Mouse (Mus musculus): ENCODE measurements around the gene Ncaph2. TPM values are rescaled to one million over a fixed set of nuclear protein-coding genes. Genes with fewer than 3 reads are reported as not detected.

The Ncaph2 gene
- 131 TPM for polyA plus RNA-seq (2017; shearing (Covaris generic))

GRCm38 (mm10) chr15:89355241-89356187, at the start of gene Ncaph2, which contains the start of gene Lmf2:
Ncaph2 (plus strand) TSS chr15:89355719.
Lmf2 (minus strand) TSS chr15:89355659.

GRCm38 (mm10) chr15:89315190-89315731, 40.3 kb upstream of the Ncaph2 start, which contains the start of gene Sbf1:
Sbf1 (minus strand) TSS chr15:89315311.

GRCm38 (mm10) chr15:89322670-89323522, 32.6 kb upstream of the Ncaph2 start, which contains the start of gene Adm2:
Adm2 (plus strand) TSS chr15:89322720.

GRCm38 (mm10) chr15:89334271-89334670, 21.2 kb upstream of the Ncaph2 start, which contains the start of gene Miox:
Miox (plus strand) TSS chr15:89334398.

GRCm38 (mm10) chr15:89373762-89374248, 18.3 kb downstream of the Ncaph2 start, which contains the start of gene Sco2:
Sco2 (minus strand) TSS chr15:89373846.

GRCm38 (mm10) chr15:89376957-89377356, 21.4 kb downstream of the Ncaph2 start, which contains the start of gene Tymp:
Tymp (minus strand) TSS chr15:89377039.

GRCm38 (mm10) chr15:89378831-89379401, 23.4 kb downstream of the Ncaph2 start, which contains the start of gene Odf3b:
Odf3b (minus strand) TSS chr15:89379282.

GRCm38 (mm10) chr15:89384617-89385016, 29.1 kb downstream of the Ncaph2 start, which contains the start of gene Klhdc7b:
Klhdc7b (plus strand) TSS chr15:89384917.

GRCm38 (mm10) chr15:89410118-89410517, 54.6 kb downstream of the Ncaph2 start, which contains the start of gene Syce3:
Syce3 (minus strand) TSS chr15:89410503.

Other genes with a start within 250 kb of the Ncaph2 start
- 21.5 TPM for gene Tubgcp6, start 232.6 kb upstream of the Ncaph2 start, polyA plus RNA-seq (2017; shearing (Covaris generic))
- 33.4 TPM for gene Hdac10, start 227.0 kb upstream of the Ncaph2 start, polyA plus RNA-seq (2017; shearing (Covaris generic))
- gene Mapk12, start 215.0 kb upstream of the Ncaph2 start, polyA plus RNA-seq (2017; shearing (Covaris generic)): 6.1 TPM
- 34.8 TPM for gene Mapk11, start 206.1 kb upstream of the Ncaph2 start, polyA plus RNA-seq (2017; shearing (Covaris generic))
- gene Plxnb2, start 174.9 kb upstream of the Ncaph2 start, polyA plus RNA-seq (2017; shearing (Covaris generic)): 0.76 TPM
- 42.0 TPM for gene Dennd6b, start 159.2 kb upstream of the Ncaph2 start, polyA plus RNA-seq (2017; shearing (Covaris generic))
- 14.2 TPM for gene Ppp6r2, start 144.2 kb upstream of the Ncaph2 start, polyA plus RNA-seq (2017; shearing (Covaris generic))
- 140 TPM for gene Sbf1, start 40.4 kb upstream of the Ncaph2 start, polyA plus RNA-seq (2017; shearing (Covaris generic))
- not detected for gene Adm2, start 33.0 kb upstream of the Ncaph2 start, polyA plus RNA-seq (2017; shearing (Covaris generic))
- gene Miox, start 21.3 kb upstream of the Ncaph2 start, polyA plus RNA-seq (2017; shearing (Covaris generic)): not detected
- 50.1 TPM for gene Lmf2, start 60 bp upstream of the Ncaph2 start, polyA plus RNA-seq (2017; shearing (Covaris generic))
- 3.0 TPM for gene Sco2, start 18.1 kb downstream of the Ncaph2 start, polyA plus RNA-seq (2017; shearing (Covaris generic))
- gene Tymp, start 21.3 kb downstream of the Ncaph2 start, polyA plus RNA-seq (2017; shearing (Covaris generic)): 0.79 TPM
- gene Odf3b, start 23.6 kb downstream of the Ncaph2 start, polyA plus RNA-seq (2017; shearing (Covaris generic)): not detected
- gene Klhdc7b, start 29.2 kb downstream of the Ncaph2 start, polyA plus RNA-seq (2017; shearing (Covaris generic)): not detected
- gene Syce3, start 54.8 kb downstream of the Ncaph2 start, polyA plus RNA-seq (2017; shearing (Covaris generic)): not detected
- 0.45 TPM for gene Cpt1b, start 70.1 kb downstream of the Ncaph2 start, polyA plus RNA-seq (2017; shearing (Covaris generic))
- 6.1 TPM for gene C730034F03Rik, start 73.9 kb downstream of the Ncaph2 start, polyA plus RNA-seq (2017; shearing (Covaris generic))
- not detected for gene Gm44502, start 74.0 kb downstream of the Ncaph2 start, polyA plus RNA-seq (2017; shearing (Covaris generic))
- 124 TPM for gene Chkb, start 74.2 kb downstream of the Ncaph2 start, polyA plus RNA-seq (2017; shearing (Covaris generic))
- 0.09 TPM for gene Mapk8ip2, start 98.2 kb downstream of the Ncaph2 start, polyA plus RNA-seq (2017; shearing (Covaris generic))
- 13.1 TPM for gene Arsa, start 121.7 kb downstream of the Ncaph2 start, polyA plus RNA-seq (2017; shearing (Covaris generic))
- gene Shank3, start 143.9 kb downstream of the Ncaph2 start, polyA plus RNA-seq (2017; shearing (Covaris generic)): not detected
- not detected for gene Acr, start 212.6 kb downstream of the Ncaph2 start, polyA plus RNA-seq (2017; shearing (Covaris generic))
- 1.9 TPM for gene Rabl2, start 236.2 kb downstream of the Ncaph2 start, polyA plus RNA-seq (2017; shearing (Covaris generic))

All from effector memory CD4-positive, alpha-beta T cell, adult 5 months (primary cell).